Mouse (Mus musculus) WW6 (cell line): ENCODE data around the gene Vps18.

ENCODE experiments used
- DNase-seq: peaks from one replicate; pipeline ENCODE4 v3.0.0-alpha.2; 2013; ENCODE audit warnings: low read depth, low spot score

Vps18 gene

GRCm38 (mm10) chr2:119292281-119292680 is 3.7 kb downstream of the Vps18 start:
- no peak for DNase-seq

- DNase-seq, result no peak
Measured at GRCm38 (mm10) chr2:119292852-119293251, 4.3 kb downstream of the Vps18 start.

- DNase-seq, result no peak
Measured at GRCm38 (mm10) chr2:119293311-119293710, 4.8 kb downstream of the Vps18 start.

GRCm38 (mm10) chr2:119293776-119294390 is 5.3 kb downstream of the Vps18 start:
- no peak for DNase-seq

GRCm38 (mm10) chr2:119294411-119294810 is 5.9 kb downstream of the Vps18 start:
- no peak for DNase-seq

- DNase-seq, result no peak
Measured at GRCm38 (mm10) chr2:119296756-119297155, 8.2 kb downstream of the Vps18 start.

GRCm38 (mm10) chr2:119297506-119297905 is 9.0 kb downstream of the Vps18 start:
- no peak for DNase-seq

- DNase-seq, result no peak
Measured at GRCm38 (mm10) chr2:119298330-119298729, 9.8 kb downstream of the Vps18 start.

- no peak for DNase-seq
Measured at GRCm38 (mm10) chr2:119298839-119299238, 10.3 kb downstream of the Vps18 start.

- no peak for DNase-seq
Measured at GRCm38 (mm10) chr2:119299981-119300818, 11.7 kb downstream of the Vps18 start.

- no peak for DNase-seq
Measured at GRCm38 (mm10) chr2:119300819-119301493, 12.4 kb downstream of the Vps18 start.

GRCm38 (mm10) chr2:119302876-119303275 is 14.3 kb downstream of the Vps18 start:
- no peak for DNase-seq

- DNase-seq, result no peak
Measured at GRCm38 (mm10) chr2:119304391-119304790, 15.9 kb downstream of the Vps18 start.

- DNase-seq, result no peak
Measured at GRCm38 (mm10) chr2:119304798-119305208, 16.3 kb downstream of the Vps18 start.

- no peak for DNase-seq
Measured at GRCm38 (mm10) chr2:119311544-119311943, 23.0 kb downstream of the Vps18 start.

GRCm38 (mm10) chr2:119312380-119312958 is 23.9 kb downstream of the Vps18 start:
- no peak for DNase-seq

GRCm38 (mm10) chr2:119313780-119314479 is 25.4 kb downstream of the Vps18 start:
- DNase-seq, result no peak

- DNase-seq, result no peak
Measured at GRCm38 (mm10) chr2:119314742-119315310, 26.3 kb downstream of the Vps18 start.

- DNase-seq, result no peak
Measured at GRCm38 (mm10) chr2:119318043-119318710, 29.6 kb downstream of the Vps18 start.

- no peak for DNase-seq
Measured at GRCm38 (mm10) chr2:119320571-119320970, 32.0 kb downstream of the Vps18 start.
